Mouse (Mus musculus) thymus, postnatal 4 days (tissue): ENCODE results near the gene Has3.
"Not testable (repeated sequence)": the region's sequence is repeated elsewhere in the genome, so short reads cannot be mapped to it uniquely, and the experiment has no call there.

ENCODE experiments used
- DNase-seq: peaks from one replicate; pipeline ENCODE4 v3.0.0; 2021

Has3 gene

DNA sequence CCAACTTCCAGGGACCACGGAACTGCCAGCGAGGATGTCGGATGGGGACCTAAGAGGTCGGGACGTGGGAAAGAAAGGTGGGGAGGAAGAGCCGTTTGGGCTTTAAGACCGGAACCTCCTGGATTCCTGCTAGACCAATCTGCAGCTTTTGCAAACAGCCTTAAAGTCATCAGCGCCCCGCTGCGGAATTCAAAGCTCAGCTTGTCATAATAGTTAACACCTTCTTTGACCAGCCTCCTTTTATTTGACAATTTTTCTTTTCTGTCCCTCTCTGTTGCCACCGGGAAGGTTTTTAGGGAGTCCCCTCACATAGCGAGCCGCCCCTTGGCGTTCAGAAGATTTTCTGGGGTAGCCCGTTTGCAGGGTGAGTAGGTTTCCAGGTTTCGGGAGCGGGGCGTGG, at the start of gene Has3:
TSS of gene Has3 (plus strand) at position 192 of the 400 bp plus-strand sequence.
- DNase-seq: no peak

DNA sequence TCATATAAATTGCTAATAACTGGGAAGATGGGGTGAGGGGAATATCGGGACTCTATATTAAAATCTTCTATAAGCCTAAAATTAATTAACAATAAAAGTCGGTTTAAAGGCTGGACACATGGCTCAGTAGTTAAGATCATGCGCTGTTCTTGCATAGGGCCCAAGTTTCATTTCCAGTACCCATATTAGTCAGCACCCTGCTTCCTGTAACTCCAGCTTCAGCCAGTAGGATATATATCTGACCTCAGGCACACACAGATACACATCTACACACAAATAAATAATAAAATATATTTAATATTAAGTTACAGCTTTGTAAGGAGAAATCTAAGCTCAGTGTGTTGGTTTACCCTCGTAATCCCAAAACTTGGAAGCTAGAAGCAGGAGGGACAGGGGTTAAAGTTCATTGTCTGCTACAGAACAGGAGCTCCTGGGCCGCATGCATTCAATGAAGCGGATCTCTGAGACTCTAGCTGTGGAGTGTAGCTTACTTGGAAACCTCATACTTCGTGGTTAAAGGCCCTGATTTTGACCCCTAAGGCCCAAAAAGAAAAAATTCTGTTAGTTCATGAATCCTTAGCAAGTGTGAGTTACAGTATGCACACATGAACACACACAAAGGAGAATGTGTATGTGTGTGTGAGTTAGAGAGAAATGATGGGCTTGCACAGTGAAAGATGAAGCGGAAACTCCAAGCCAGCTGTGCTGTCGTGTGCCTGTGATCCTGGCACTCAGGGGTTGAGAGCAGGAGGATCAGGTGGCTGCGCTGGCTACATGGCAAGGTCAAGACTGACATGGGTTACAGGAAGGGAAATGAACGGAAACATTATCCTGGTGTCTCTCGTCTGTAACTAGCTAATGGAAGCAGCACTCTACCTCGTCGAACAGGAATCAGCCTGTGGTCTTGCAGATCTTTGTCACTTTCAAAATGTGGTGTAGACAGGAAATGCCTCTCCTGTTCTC, 49.2 kb upstream of the Has3 start:
- DNase-seq: no peak

DNA sequence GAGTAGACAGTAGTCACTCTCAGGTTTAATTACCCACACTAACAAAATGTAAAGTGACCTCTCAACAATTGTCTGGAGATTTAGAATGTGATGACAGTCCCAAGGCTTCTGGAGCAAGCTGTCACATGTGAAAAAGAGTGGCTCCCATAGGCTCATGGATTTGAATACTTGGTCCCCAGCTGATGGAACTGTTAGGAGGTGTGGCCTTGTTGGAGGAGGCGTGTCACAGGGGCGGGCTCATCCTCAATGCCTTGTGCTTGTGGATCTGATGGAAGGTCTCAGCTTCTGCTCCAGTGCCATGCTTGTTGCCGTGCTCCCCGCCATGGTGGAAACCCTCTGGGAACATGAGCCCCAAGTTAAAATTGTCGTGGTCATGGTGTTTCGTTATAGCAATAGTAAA, 41.1 kb upstream of the Has3 start:
- no peak for DNase-seq

DNA sequence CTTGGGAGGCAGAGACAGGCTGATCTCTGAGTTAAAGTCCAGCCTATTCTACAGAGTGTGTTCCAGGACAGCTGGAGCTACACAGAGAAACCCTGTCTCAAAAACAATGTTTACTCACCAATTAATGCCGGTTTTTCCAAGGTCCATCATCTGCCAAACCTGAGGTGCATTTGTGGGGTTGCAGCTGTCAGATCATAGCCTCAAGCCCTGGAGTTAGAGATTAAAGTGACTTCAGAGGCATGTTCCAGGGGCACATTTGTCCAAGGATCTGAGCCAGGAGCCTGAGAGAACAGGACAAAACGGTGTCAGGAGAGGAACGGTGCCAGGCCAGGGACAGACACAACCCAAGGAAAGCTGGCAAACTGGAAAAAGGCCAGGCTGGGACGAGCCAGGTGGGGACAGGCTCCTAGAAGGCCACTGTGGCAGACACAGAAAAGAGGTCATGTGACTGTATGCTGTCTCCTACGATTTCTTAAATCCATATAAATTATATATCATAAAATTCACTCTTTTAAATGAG, 40.5 kb upstream of the Has3 start:
- no peak for DNase-seq

DNA sequence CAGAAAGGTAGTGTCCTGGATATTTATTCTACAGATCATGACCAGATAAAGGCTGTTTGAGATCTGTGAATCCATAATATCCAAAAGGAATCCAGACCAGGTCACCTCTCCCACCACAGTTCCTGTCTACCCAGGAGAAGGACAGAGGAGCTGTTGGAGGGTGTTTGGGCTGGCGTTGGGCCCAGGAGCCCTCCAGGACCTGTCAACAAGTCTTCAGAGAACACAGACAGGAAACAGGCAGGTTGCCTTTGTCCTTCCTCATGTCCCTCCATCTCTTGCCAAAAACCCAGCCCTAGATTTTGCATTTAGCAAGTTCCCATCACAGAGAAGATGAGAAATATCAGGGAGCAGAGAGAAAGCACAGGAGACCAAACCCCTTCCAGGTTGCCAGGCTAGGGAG, 35.1 kb upstream of the Has3 start:
- DNase-seq: no peak

DNA sequence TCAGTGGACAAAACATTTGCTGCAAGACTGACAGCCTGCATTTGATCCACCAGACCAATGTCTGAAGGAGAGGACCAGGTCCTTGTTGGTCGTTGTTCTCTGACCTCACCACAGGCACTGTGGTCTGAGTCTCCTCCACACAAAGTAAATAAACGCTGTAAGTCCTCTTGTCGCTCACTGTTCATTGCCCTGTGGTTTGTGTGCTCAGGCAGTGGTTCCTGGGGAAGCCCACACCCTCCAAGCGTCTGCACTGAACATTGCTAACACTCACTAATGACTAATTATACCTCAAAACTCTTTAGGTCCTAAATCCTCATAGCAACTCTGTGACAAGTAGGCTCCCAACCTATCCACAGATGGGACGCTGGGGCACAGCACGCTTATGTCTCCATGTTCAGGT, 33.5 kb upstream of the Has3 start:
- no peak for DNase-seq

DNA sequence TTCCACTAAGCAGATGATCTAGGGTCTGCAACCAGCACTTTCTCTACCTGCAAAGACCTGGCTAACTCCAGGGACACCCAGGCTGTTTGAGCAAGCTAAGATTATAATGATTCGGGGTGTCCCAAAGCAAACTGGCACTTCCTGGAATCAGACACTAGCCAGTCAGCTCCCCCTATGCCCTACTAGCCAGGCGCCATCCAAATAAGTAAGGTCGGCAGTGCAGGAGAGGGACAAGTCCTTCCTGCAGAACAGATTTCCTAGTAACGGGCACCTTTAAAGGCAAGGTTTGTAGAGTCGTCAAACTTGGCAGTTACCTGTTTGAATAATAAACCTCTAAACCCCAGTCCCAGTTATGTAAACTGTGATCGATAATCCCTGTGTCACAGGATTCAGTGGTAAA, 31.2 kb upstream of the Has3 start:
- DNase-seq: no peak

DNA sequence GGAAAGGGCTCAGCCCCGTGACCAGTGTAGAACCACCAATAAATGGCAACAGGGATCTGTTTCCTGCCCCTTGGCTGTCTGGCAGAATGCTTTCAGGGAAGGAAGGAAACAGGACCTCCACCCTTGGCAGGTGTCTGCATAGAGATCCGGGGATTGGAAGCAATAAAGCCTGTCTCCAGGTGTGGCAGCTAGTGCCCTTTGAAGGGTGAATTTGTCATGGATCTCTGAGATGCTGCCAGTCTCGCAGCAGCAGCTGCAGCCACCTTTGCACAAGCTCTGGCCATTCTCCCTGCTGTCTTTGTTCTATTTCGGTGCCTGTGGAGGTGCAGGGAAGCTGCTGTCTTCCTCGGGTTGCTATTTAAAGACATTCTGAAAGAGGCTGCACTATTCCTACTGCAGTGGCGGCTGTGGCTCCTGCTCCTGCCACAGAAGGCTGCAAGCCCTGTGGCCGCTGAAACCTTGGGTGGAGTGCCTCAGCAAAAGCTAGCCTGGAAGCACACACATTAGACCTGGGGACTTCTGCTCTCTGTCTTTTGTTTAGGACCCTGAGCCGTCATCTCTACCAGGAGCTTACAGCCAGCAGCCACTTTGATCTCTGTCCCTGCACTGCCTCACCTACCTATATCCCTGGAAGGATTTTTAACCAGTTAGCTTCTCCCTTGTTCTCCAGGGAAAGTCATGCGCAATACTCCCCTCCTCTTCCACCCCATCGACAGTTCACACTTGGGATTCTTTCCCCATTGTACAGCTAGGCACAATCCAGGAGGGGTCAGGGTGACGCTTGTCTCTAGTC, 30.6 kb upstream of the Has3 start:
- DNase-seq: no peak

DNA sequence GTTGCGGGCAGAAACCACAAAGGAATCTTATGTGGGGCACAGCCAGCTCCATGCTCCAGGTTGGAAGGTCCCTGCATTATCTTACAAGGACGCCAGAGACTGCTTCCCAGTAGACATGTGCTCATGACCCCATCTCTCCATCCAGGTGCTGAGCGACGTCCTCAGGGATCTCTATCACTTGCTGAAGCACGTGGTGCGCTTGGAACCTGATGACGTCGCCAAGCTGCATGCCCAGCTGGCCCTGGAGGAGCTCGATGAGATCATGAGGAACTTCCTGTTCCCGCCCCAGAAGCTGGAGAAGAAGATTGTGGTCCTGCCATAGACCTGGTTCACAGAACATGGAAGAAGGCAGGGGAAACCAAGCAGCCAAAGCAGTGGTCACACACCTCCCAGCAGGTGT, 20.0 kb upstream of the Has3 start:
- no peak for DNase-seq

DNA sequence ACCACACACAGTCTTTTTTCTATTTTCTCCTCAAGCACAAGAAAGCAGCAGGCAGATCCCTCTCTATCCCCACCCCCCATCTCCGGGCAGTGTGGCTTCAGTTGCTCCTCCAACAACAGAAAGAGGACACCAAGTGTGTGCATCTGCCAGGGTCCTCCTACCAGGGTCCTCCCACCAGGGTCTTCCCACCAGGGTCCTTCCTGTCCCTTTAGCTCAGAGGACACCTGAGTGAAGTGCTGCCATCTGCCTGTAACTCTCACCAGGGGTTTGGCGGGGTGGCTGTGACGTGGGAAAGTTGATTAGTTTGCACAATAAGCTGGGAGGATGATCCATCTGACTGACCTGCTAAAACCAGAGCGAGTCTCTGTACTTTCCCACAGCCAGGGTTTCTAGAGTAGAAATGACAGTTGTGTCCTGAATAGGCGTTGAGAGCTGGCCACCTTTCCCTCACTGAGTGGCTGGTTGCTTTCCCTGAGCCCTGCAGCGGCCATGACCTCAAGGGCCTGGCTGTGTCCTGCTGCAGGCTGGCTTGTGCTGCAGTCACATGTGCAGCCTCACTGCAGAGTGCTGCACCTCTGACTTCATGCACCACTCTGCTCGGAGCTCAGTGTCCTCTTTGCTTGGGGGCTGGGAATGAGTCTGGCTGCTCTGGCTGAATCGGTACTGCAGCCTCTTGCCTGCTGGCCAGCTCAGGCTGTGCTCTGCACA, 15.4 kb upstream of the Has3 start:
- no peak for DNase-seq

DNA sequence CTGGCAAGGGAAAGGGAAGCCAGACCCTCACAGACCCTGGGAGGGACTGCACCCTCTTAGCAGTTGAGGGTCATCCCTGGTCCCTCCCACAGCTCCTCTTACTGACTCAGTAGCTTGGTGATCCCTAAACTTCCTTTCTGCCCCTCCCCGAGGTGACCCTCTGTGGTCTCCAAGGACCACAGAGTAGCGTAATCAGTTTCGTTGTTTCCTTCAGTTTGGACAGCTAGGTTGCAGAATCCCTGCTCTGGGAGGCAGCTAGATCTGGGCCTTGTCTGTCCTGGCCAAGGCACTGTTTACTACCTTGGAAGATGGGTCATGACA, 14.8 kb upstream of the Has3 start:
- DNase-seq: no peak

DNA sequence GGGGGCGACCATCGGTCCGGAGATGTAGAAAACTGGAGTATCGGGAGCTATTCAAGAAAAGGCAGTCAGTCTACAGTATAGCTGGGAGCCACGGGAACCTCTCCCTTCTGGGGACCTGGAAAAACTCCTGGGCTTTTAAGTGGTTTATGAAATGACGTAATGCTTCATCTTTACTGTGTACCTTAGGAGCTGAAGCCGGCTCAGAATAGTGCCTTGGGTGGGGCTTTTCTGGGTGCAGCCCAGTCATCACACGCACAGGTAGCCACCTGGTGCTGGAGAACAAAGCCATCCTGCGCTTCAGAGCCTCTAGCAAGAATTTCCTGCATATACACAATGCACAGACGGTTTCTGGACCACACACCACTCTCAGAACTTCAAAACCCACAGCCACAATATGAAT, 7.2 kb upstream of the Has3 start:
- no peak for DNase-seq

DNA sequence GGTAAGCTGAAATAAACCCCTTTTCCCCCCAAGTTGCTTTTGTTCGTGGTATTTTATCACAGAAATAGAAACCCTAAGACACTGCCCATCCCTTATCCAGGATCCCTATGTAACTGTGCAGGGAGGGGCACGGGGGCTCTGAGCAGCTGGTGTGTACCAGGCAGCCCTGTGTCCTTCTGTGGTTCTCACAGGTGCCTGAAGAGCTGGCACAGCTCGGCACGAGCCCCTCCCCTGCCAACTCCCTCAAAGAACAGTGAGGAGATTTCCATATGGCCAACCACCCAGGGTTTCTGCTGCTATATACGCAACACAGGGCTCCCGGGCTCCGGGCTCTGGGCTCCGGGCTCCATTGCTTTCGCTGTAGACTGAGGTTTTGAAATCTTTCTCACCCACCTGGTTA, 4.7 kb upstream of the Has3 start:
- DNase-seq: no peak

DNA sequence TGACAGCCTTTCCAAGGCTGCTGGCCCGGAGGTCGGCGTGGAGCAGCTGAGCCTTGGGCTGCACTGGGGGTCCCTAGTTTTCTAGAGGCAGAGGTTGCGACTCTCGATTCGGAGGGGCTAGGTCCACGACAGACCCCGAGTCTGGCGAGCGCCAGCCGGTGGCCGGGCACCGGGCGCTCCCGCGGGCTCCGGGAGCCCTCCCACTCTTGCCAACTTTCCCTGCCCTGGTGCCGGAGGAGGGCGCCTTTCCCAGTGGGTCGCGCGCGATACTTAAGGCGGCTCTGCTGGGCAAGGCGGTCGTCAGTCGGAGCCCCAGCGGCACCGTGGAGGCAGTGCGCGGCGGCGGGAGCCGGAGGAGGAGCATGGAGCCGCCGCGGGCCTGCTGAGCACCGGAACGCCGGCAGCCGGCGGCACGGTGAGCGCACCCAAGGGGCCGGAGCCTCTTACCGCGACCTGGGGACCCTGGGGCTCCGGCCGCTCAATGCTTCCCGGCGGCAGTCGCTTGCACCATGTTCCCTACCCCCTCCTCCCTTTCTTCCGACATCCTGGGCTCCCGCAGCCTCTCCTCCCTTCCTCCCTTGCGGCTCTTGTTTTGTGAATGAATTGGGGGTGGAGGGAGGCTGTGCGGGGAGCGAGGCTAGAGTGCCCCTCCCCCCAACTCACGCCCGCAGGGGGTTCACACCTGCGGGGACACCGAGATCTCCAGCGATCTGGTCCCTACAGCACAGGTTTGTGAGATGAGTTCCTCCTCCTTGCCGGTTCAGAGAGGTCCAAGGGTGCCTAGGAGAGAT, 690 bp downstream of the Has3 start:
- DNase-seq: peak; percentile 68

DNA sequence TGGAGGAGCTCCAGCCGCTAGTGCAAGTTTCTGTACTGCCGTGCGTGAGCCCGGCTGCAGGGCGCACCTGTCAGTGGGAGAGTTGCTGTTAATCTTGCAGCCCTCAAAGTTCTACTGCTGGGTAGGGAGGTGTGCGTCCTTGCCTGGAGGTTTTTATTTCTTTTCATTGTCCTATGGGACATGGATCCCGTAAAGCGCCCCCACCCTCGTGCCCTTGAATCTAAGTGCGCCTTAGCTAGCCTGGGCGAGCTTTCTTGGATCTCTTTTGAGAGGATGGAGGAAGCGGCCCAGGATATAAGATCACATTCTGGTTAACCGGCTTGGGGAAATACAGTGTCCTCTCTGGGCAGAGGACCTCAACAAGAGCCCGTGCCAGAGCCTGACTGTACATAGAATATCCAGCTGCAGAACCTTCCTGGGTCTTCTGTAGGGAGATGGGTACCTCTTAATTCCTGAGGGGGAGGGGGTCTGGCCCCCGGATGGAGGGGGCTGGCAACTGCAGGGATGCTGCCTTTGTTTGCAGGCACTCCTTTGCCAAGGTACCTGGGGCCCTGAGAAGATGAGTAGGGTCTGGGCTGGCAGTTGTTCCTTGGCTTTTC, 1.4 kb downstream of the Has3 start:
- DNase-seq: no peak

DNA sequence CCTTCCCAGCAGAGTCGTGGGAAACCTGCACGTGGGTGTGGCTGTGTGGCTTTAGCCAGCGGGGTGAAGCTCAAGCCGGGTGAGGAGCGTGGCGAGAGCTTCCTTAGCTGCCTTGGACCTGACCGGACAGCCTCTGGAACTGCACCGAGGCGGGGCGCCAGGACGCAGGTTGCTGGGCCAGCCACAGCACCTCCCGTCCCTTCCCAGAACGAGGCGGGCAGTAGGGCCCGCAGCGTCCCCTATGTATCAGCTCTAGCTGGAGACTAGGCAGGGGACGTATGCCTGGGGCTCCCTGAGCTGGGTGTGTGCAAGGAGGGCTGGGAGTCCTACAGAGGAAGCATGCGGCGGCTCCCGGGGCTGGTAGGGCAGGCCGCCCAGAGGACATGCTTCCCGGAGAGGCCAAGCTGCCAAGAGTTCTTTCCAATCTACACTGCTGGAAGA, 1.9 kb downstream of the Has3 start:
- peak; percentile 29 for DNase-seq

DNA sequence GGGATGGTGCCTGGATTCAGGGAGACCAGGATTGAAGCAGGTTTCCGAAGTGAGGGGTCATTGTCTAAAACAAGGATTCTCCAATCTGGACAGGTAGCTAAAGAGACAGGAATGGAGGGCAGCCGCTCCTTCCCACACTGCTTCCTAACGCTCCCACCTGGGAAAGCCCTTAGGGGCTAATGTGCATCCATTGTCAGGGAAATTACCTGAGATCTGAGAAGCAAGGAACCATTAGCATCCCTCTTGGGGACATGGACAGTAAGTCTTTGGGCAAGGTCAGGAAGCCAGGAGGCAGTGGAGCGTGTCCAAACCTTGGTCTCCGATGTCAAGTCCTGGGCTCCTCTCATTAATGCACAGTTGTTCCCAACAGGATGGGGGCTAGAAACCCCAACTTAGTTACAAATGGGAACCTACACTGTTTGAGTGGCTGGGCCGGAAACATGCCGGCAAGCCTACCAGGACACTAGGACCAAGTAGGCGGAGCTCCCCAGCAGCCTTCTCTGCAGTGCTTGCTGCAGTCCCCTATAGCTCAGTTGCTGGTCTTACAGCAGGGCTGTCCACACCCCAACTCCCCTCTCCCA, 2.5 kb downstream of the Has3 start:
- DNase-seq: no peak

DNA sequence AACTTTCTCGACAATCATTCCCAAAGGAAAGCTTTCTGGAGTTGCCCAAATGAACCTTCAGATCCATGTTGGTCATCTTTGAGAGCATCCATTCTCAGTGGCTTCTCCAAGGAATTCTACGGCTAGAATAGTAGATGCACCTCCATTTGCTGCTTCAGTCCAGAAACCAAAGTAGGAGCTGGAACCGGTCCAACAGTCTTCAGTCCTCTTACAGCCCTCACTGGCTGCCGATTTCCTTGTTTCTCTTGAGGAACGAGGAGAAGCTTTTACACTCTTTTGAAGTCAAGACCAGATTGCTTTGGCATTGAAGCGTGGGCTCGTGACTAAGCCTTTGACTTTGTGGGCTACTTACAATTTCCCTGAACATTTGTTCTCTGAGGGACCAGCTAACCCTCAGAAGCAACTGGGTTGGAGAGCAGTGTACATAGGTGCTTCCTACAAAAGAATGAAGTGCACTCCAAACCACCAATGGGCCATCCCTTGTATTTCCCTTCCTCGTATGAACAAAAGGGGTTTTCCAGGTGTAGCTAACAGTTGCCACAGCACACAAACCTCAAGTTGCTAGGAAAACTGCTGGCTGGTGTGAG, 10.2 kb downstream of the Has3 start:
- DNase-seq: no peak

DNA sequence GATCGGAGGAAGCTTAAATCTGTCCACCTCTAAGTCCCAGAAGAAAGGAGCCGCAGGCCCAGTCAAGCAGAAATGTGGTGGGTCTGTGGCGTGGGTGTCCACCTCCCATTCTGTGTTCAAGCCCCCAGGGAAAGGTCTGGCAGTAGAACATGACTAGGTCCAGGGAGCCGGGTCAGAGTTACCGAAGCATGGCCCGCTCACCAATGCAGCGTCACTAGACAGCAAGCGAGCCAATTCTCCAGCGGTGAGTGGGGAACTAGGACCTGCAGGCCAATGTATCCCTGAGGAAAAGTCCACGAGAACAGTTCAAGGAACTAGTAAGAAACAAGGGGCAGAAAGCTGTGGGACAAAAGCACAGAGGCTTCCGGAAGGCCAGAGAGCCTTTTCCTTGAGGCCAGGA, 14.1 kb downstream of the Has3 start:
- DNase-seq: not testable (repeated sequence)

DNA sequence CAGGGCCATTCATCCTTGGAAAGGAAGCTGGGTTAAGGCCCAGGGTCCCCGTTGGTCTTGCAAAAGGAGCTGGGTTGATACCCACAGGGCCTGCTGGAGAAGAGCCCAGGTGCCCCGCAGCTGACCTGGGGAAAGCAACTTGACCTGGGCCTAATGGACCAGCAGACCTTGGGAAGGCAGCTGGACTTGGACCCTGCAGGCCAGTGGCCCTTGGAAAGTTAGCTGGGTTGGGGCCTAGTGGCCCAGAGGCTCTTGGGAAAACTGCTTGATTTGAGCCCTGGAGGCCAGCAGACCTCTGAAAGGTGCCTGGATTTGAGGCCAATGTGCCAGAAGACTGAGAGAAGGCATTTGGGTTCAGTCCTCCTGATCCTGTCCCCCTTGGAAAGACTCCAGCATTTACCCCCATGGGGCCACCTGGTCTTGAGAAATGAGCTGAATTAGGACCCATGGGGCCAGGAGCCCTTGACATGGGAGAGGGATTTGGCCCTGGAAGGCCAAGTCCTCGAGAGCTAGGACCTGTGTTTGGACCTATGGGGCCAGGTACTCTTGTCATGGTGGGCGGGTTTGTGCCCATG, 14.9 kb downstream of the Has3 start:
- DNase-seq: not testable (repeated sequence)
